Mouse (Mus musculus) ovary, adult 10 weeks (tissue): Measurements from ENCODE around the gene Trim25. TPM values are rescaled to one million over a fixed set of nuclear protein-coding genes. Genes with fewer than 3 reads are reported as not detected.

Experiments
- polyA plus RNA-seq: library from polyadenylated mRNA; stranded (reverse); fragments of 350-450 nt; fragmentation: Illumina TruSeq; extraction: RNeasy Lipid Tissue Mini Kit (QIAGEN cat#74804); gene quantifications from one replicate; pipeline ENCODE4 v1.2.3, GENCODE M21; 2014

The Trim25 gene
- polyA plus RNA-seq: 36.9 TPM

DNA sequence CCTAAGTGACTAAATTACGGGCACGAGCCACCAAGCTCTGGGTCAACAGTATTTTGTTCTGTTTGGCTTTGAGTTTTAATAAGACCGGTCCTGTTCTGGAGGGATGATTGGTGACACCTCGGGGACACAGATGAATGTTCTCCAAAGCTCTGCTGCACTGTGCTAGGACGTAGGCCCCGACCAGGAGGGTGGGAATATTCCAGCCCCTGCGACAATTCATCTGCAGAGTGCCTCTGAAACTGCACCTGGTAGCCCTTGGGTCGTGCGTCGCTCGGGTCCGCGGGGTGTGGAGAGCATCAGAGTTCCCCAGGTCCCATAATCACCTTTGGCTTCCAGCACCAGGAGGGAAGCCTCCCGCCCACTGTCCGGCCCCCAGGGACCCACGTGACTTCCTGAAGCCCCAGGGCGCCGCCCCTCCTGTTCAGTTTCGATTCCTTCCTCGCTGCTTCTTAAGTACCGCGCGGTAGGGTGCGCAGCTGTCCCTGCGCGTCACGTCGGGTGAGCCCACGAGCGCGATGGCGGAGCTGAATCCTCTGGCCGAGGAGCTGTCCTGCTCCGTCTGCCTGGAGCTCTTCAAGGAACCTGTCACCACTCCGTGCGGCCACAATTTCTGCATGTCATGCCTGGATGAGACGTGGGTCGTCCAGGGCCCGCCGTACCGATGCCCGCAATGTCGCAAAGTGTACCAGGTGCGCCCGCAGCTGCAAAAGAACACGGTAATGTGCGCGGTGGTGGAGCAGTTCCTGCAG, at the start of gene Trim25:
Gene Trim25, plus strand, starts transcription at position 403 of the 749 bp plus-strand sequence.

DNA sequence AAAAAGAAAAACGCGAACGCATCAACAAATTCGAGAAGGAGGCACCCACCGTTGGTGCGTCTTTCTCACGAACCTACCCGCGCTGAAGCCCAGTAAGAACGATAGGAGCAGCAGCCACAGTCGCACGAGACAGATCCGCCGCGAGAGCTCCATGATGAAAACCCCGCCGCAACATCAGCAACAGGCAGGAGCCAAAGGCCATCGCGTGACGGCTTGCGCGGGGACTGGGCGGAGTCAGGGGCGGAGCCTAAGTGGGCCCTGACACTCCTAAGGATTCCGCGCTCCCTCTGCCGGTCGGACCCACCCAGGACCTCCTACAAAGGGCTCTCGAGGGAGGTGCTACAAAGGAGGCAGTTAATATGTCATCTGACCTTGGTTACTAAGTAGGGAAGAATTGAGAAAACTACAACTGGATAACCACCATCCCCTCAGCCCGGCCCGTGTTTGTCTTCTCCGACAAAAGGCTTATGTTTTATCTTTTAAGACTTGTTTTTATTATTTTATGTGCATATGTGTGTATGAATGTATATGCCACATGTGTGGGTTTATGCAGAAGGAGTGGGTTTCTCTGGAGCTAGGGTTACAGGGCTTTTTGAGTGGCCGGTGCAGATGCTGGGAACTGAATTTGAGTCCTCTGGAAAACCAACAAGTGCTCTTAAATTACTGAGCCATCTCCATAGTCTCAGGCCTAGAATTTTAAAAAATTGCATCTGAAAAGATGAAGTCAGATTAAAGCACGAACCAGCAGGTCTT, 43.8 kb upstream of the Trim25 start, which contains the start of gene Scpep1:
Gene Scpep1, minus strand, starts transcription at position 249 of the 753 bp plus-strand sequence.

DNA sequence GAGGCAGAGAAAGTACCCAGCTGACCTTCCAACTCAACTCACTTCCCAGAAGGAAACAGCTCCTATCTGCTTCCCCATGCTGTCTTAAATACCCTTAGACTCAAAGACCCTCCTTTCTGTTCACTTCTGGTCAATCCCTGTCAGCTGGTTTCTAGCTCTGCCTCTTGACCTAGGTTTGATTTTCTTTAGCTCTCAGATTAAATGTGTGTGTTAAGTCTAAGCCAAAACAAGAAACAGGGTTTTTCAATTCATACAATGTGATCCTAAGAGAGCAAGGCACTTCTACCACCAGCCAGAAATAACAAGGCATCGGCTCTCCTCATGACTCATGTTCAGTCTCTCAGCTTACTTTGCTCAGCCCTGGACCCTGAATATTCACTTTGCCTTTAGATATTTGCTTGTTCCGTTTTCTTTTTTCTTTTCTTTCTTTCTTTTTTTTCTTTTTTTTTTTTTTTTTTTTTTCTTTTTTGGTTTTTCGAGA, 32.3 kb upstream of the Trim25 start, which contains the start of gene Elobl:
Gene Elobl, minus strand, starts transcription at position 51 of the 481 bp plus-strand sequence.

DNA sequence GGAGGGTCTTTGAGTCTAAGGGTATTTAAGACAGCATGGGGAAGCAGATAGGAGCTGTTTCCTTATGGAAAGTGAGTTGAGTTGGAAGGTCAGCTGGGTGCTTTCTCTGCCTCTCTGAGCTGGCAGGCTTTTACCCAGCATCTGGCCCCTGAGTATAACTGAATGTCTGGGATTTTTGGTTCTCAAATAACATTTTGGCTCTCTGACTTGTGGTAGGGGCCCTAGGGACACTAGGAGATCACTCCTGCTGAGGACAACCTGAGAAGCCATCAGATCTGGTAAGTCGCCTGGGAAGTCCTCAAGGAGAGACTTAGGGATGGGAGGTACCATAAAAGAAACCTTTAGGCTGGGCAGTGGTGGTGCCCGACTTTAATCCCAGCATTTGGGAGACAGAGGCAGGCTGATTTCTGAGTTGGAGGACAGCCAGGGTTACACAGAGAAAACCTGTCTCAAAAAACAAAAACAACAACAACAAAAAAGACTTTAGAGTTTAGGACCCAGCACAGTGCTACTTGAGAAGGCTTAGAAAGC, 28.9 kb upstream of the Trim25 start, which contains the start of gene Coil:
Gene Coil, plus strand, starts transcription at position 51 of the 531 bp plus-strand sequence.

DNA sequence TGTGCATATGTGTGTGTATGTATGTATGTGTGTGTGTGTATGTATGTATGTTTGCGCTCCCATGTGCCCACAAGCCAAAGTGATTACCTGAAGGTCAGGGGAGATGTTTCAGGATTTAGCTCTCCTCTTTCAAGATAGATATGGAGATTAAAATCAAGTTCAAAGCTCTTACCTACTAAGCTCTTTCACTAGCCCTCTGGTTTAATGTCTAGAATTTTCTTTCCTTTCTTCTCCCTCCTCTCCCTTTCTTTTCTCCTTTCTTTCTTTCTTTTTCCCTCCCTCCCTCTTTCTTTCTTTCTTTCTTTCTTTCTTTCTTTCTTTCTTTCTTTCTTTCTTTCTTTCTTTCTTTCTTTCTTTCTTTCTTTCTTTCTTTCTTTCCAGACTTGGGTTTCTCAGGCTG, 67.6 kb downstream of the Trim25 start, which contains the start of gene Dgke:
Gene Dgke, minus strand, starts transcription at position 101 of the 400 bp plus-strand sequence.

Other genes starting within 250 kb of the Trim25 start
- 23.0 TPM for gene Akap1, start 134.8 kb upstream of the Trim25 start, polyA plus RNA-seq
- 140 TPM for gene Scpep1, start 43.9 kb upstream of the Trim25 start, polyA plus RNA-seq
- gene Elobl, start 32.4 kb upstream of the Trim25 start, polyA plus RNA-seq: 112 TPM
- gene Coil, start 29.1 kb upstream of the Trim25 start, polyA plus RNA-seq: 9.8 TPM
- gene Dgke, start 67.5 kb downstream of the Trim25 start, polyA plus RNA-seq: 14.5 TPM
- not detected for gene Gm525, start 74.5 kb downstream of the Trim25 start, polyA plus RNA-seq